Mouse (Mus musculus) lung, embryonic 15.5 days (tissue): ENCODE results near the gene Ubxn10. TPM values are rescaled to one million over a fixed set of nuclear protein-coding genes. Genes with fewer than 3 reads are reported as not detected.

Source experiments
- ATAC-seq: fragments of 200-750 bp; cut with Nextera tagmentation; 2 replicates; pipeline ENCODE4 v1.8.0; 2017; ENCODE audit warnings: moderate number of reproducible peaks, borderline replicate concordance; ENCODE audit not compliant: low FRiP score, low TSS enrichment; ENCODE audit errors: extremely low read depth
- H3K27ac ChIP-seq: fragments of 300-500 bp; sonication (generic); 2 replicates; pipeline ENCODE4 v1.5.1; 2015; ENCODE audit warnings: moderate library complexity, mild to moderate bottlenecking, inconsistent platforms
- H3K27me3 ChIP-seq: fragments of 300-500 bp; sonication (generic); 2 replicates; pipeline ENCODE4 v1.6.1; 2015; ENCODE audit warnings: inconsistent platforms
- H3K36me3 ChIP-seq: fragments of 300-500 bp; sonication (generic); 2 replicates; pipeline ENCODE4 v1.6.1; 2015; ENCODE audit warnings: inconsistent platforms
- H3K4me1 ChIP-seq: fragments of 300-500 bp; sonication (generic); 2 replicates; pipeline ENCODE4 v1.6.1; 2015; ENCODE audit warnings: inconsistent platforms
- H3K4me2 ChIP-seq: fragments of 300-500 bp; sonication (generic); 2 replicates; pipeline ENCODE4 v1.6.1; 2015; ENCODE audit warnings: inconsistent platforms, mild to moderate bottlenecking, moderate library complexity
- H3K4me3 ChIP-seq: fragments of 300-500 bp; sonication (generic); 2 replicates; pipeline ENCODE4 v1.5.1; 2015; ENCODE audit warnings: mild to moderate bottlenecking, inconsistent platforms
- H3K9ac ChIP-seq: fragments of 300-500 bp; sonication (generic); 2 replicates; pipeline ENCODE4 v1.6.1; 2015; ENCODE audit warnings: inconsistent platforms
- H3K9me3 ChIP-seq: fragments of 300-500 bp; sonication (generic); 2 replicates; pipeline ENCODE4 v1.6.1; 2016; ENCODE audit warnings: inconsistent platforms
- WGBS: fragments of 180-500 bp; shearing (Covaris S2); methylation state at CpG from one replicate; pipeline ENCODE4 v1.1.7; 2015; 5-methylcytosine and 5-hydroxymethylcytosine counted together
- polyA plus RNA-seq: library from polyadenylated mRNA; unstranded; fragments of >200 nt; fragmentation: Nextera tagmentation; extraction: Ambion mirVana; gene quantifications from 2 replicates; pipeline ENCODE4 v1.2.1, GENCODE M21; 2015

Gene Ubxn10
- polyA plus RNA-seq, 1 experiment from 2014 or later, result 3.8 TPM

GRCm38 (mm10) chr4:138755439-138755838 lies 18.5 kb upstream of the Ubxn10 start:
- Histone ChIP-seq H3K4me3 (no peak overlapping the region), H3K9ac (no peak overlapping the region), H3K4me2 (no peak overlapping the region), H3K27ac (no peak overlapping the region), H3K4me1 (no peaks in the 10 kb centered on the region), H3K27me3 (no peaks in the 10 kb centered on the region), H3K36me3 (no peaks in the 10 kb centered on the region), H3K9me3 (no peaks in the 10 kb centered on the region)
- 53% methylated on average over 4 of the region's 4 CpGs for WGBS
- ATAC-seq, result no peak

- no peaks in the 10 kb centered on the region for H3K36me3 ChIP-seq
- WGBS, result 55% methylated on average over 9 of the region's 9 CpGs
These were observed 17.5 kb upstream of the Ubxn10 start for GRCm38 (mm10) chr4:138754432-138754831.

GRCm38 (mm10) chr4:138753608-138754007 lies 16.6 kb upstream of the Ubxn10 start:
- H3K4me1 ChIP-seq, result no peaks in the 10 kb centered on the region
- H3K4me3 ChIP-seq, result no peak overlapping the region
- 89% methylated on average over 3 of the region's 3 CpGs for WGBS
- H3K9me3 ChIP-seq, result no peaks in the 10 kb centered on the region
- H3K36me3 ChIP-seq, result no peaks in the 10 kb centered on the region
- H3K9ac ChIP-seq, result no peak overlapping the region
- ATAC-seq, result no peak
- H3K27ac ChIP-seq, result no peak overlapping the region
- H3K4me2 ChIP-seq, result no peak overlapping the region
- no peaks in the 10 kb centered on the region for H3K27me3 ChIP-seq

More at GRCm38 (mm10) chr4:138754432-138754831, 17.5 kb upstream of the Ubxn10 start:
- H3K4me1 ChIP-seq, result no peaks in the 10 kb centered on the region
- no peak overlapping the region for H3K4me3 ChIP-seq
- H3K27me3 ChIP-seq, result no peaks in the 10 kb centered on the region
- H3K27ac ChIP-seq, result no peak overlapping the region
- H3K4me2 ChIP-seq, result no peak overlapping the region
- H3K9ac ChIP-seq, result no peak overlapping the region
- no peak for ATAC-seq
- no peaks in the 10 kb centered on the region for H3K9me3 ChIP-seq

GRCm38 (mm10) chr4:138752603-138753002 lies 15.6 kb upstream of the Ubxn10 start:
- Histone ChIP-seq H3K36me3 (no peaks in the 10 kb centered on the region), H3K27ac (no peak overlapping the region), H3K27me3 (no peaks in the 10 kb centered on the region), H3K9ac (no peak overlapping the region), H3K9me3 (no peaks in the 10 kb centered on the region), H3K4me1 (peaks cover 7% of the 10 kb centered on the region; the same call in 1 of the 2 replicates), H3K4me3 (no peak overlapping the region), H3K4me2 (no peak overlapping the region)
- 86% methylated on average over 6 of the region's 6 CpGs for WGBS
- no peak for ATAC-seq

GRCm38 (mm10) chr4:138748369-138749072 lies 11.6 kb upstream of the Ubxn10 start:
- Histone ChIP-seq H3K36me3 (no peaks in the 10 kb centered on the region), H3K4me1 (peaks cover 11% of the 10 kb centered on the region; the same call in 1 of the 2 replicates), H3K27ac (no peak overlapping the region), H3K9me3 (no peaks in the 10 kb centered on the region), H3K9ac (no peak overlapping the region), H3K4me3 (no peak overlapping the region), H3K4me2 (no peak overlapping the region), H3K27me3 (no peaks in the 10 kb centered on the region)
- no peak for ATAC-seq
- 54% methylated on average over 8 of the region's 8 CpGs for WGBS

- no peak overlapping the region for H3K27ac ChIP-seq
- 58% methylated on average over 10 of the region's 10 CpGs for WGBS
- H3K4me3 ChIP-seq, result no peak overlapping the region
- no peak overlapping the region for H3K9ac ChIP-seq
- no peaks in the 10 kb centered on the region for H3K36me3 ChIP-seq
- no peaks in the 10 kb centered on the region for H3K27me3 ChIP-seq
- no peak overlapping the region for H3K4me2 ChIP-seq
- no peak for ATAC-seq
- no peaks in the 10 kb centered on the region for H3K9me3 ChIP-seq
- H3K4me1 ChIP-seq, result peaks cover 11% of the 10 kb centered on the region; the same call in 1 of the 2 replicates
These were observed 10.9 kb upstream of the Ubxn10 start for GRCm38 (mm10) chr4:138747851-138748250.

GRCm38 (mm10) chr4:138746866-138747265 lies 9.9 kb upstream of the Ubxn10 start:
- Histone ChIP-seq H3K4me2 (no peak overlapping the region), H3K9ac (no peak overlapping the region), H3K4me3 (no peak overlapping the region), H3K9me3 (no peaks in the 10 kb centered on the region), H3K27ac (no peak overlapping the region), H3K36me3 (no peaks in the 10 kb centered on the region), H3K4me1 (peaks cover 11% of the 10 kb centered on the region; the same call in 1 of the 2 replicates), H3K27me3 (no peaks in the 10 kb centered on the region)
- no peak for ATAC-seq
- whole genome bisulfite sequencing, result 84% methylated on average over 9 of the region's 9 CpGs

- H3K9me3 ChIP-seq, result no peaks in the 10 kb centered on the region
- H3K4me1 ChIP-seq, result peaks cover 11% of the 10 kb centered on the region; the same call in 1 of the 2 replicates
- H3K36me3 ChIP-seq, result no peaks in the 10 kb centered on the region
- H3K27me3 ChIP-seq, result no peaks in the 10 kb centered on the region
- WGBS, result 45% methylated on average over 4 of the region's 4 CpGs
- no peak for ATAC-seq
- no peak overlapping the region for H3K27ac ChIP-seq
- no peak overlapping the region for H3K4me2 ChIP-seq
- H3K4me3 ChIP-seq, result no peak overlapping the region
- H3K9ac ChIP-seq, result no peak overlapping the region
These were observed 8.9 kb upstream of the Ubxn10 start for GRCm38 (mm10) chr4:138745884-138746283.

- H3K9me3 ChIP-seq, result no peaks in the 10 kb centered on the region
- H3K9ac ChIP-seq, result no peak overlapping the region
- H3K27me3 ChIP-seq, result no peaks in the 10 kb centered on the region
- H3K4me2 ChIP-seq, result no peak overlapping the region
- WGBS, result 11% methylated on average over 7 of the region's 7 CpGs
- H3K4me3 ChIP-seq, result no peak overlapping the region
- no peak for ATAC-seq
- H3K4me1 ChIP-seq, result peaks cover 28% of the 10 kb centered on the region
- H3K36me3 ChIP-seq, result no peaks in the 10 kb centered on the region
- no peak overlapping the region; the same call in 1 of the 2 replicates for H3K27ac ChIP-seq
These were observed 2.3 kb upstream of the Ubxn10 start for GRCm38 (mm10) chr4:138739136-138739851.

- no peak for ATAC-seq
- Histone ChIP-seq H3K9ac (no peak overlapping the region), H3K36me3 (no peaks in the 10 kb centered on the region), H3K4me2 (no peak overlapping the region), H3K4me3 (no peak overlapping the region), H3K27ac (no peak overlapping the region), H3K27me3 (no peaks in the 10 kb centered on the region), H3K9me3 (no peaks in the 10 kb centered on the region), H3K4me1 (peaks cover 35% of the 10 kb centered on the region)
- WGBS, result 86% methylated on average over 4 of the region's 4 CpGs
These were observed 2.1 kb downstream of the Ubxn10 start for GRCm38 (mm10) chr4:138734863-138735262.

- H3K36me3 ChIP-seq, result no peaks in the 10 kb centered on the region
- no peaks in the 10 kb centered on the region for H3K9me3 ChIP-seq
- no peak overlapping the region for H3K27ac ChIP-seq
- peaks cover 35% of the 10 kb centered on the region for H3K4me1 ChIP-seq
- H3K27me3 ChIP-seq, result no peaks in the 10 kb centered on the region
- no peak for ATAC-seq
- no peak overlapping the region for H3K9ac ChIP-seq
- WGBS, result 50% methylated on average over 7 of the region's 7 CpGs
- no peak overlapping the region for H3K4me3 ChIP-seq
- no peak overlapping the region for H3K4me2 ChIP-seq
These were observed 2.9 kb downstream of the Ubxn10 start for GRCm38 (mm10) chr4:138734105-138734504.

GRCm38 (mm10) chr4:138729018-138729703 lies 7.8 kb downstream of the Ubxn10 start:
- Histone ChIP-seq H3K9ac (no peak overlapping the region), H3K9me3 (no peaks in the 10 kb centered on the region), H3K36me3 (no peaks in the 10 kb centered on the region), H3K4me1 (peaks cover 52% of the 10 kb centered on the region), H3K27me3 (no peaks in the 10 kb centered on the region), H3K27ac (peak overlapping the region; percentile 59; the same call in 1 of the 2 replicates), H3K4me3 (no peak overlapping the region), H3K4me2 (no peak overlapping the region)
- WGBS, result 23% methylated on average over 9 of the region's 9 CpGs
- ATAC-seq, result peak; percentile 83
